Mouse (Mus musculus): ENCODE data around the gene Gm5617. TPM values are rescaled to one million over a fixed set of nuclear protein-coding genes. Genes with fewer than 3 reads are reported as not detected.
A peak's percentile ranks its signal among the peaks of the same experiment; 100 is the strongest.

Gm5617 gene
- polyA plus RNA-seq, 1 experiment from 2014 or later = 21.1 TPM

DNA sequence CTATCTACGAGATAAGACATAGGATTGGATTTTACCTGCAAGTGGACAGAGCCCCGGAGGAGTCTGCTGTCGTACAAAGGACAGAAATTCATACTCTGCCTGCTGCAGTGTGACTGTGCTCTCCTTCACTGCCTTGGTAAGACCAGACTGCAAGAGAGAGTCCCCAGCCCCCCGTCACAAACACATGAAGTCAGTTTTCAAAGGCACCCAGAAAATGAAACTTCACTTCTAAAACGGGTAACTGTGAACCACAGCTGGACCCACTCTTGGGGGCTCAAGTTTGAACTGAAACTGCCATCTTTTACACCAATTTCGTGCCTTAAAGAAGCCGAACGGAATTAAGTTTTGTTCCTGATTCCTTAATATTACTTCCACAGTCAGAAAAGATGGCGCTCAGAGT lies 20.9 kb upstream of the Gm5617 start:
- no peak overlapping the region for H3K4me3 ChIP-seq
- no peak for DNase-seq (ENCODE audit: low spot score)
- WGBS = 89% methylated on average over 9 of the region's 9 CpGs
- H3K9me3 ChIP-seq = no peaks in the 10 kb centered on the region
- no peaks in the 10 kb centered on the region for H3K4me1 ChIP-seq
- no peaks in the 10 kb centered on the region for H3K27me3 ChIP-seq (ENCODE audit: insufficient read depth, poor library complexity, severe bottlenecking)
- H3K36me3 ChIP-seq = peaks cover 59% of the 10 kb centered on the region
- H3K27ac ChIP-seq = no peak overlapping the region

DNA sequence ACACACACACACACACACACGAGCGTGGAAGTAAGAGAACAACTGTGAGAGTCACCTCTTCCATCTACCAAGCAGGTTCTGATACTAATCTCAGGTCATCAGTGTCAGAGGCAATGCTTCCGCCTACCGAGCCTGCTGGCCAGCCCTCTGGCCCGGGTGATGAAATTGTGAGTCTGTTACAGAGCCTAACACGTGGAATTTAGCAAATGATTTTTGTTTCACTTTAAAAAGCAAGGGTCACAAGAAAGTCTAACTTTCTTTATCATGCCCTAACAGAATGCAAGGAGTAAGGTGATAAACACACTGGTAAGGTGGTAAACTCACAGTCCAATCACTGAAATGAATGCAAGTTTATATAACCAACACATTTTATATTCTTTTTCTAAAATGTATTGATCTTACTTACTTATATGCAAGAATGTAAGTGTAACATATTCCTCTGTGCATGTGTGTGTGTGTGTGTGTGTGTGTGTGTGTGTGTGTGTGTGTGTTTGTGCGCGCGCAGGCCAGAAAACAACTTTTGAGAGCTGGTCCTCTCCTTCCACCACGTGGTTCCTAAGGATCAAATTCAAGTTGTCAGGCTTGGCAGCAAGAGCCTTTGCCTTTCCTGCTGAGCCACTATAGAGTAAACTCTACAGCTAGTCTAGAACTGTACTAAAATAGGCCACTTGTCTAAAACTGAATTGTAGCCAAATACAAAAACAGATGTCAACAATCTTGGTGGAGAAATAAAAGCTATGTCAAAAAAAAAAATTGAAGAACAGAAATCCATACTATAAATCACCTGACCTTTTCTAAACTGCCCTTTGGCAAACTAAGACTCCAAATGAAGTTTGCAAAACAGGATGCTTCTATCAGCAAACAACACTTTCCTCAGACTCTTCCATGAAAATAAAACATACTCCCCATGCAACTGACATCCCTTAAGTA lies 18.7 kb upstream of the Gm5617 start:
- Histone ChIP-seq H3K36me3 (peaks cover 48% of the 10 kb centered on the region), H3K27ac (no peak overlapping the region), H3K9me3 (no peaks in the 10 kb centered on the region), H3K4me3 (no peak overlapping the region), H3K27me3 (ENCODE audit: insufficient read depth, poor library complexity, severe bottlenecking) (no peaks in the 10 kb centered on the region), H3K4me1 (0 out of 2 replicates have a peak, but pooled peaks cover 4% of the 10 kb centered on the region)
- 88% methylated on average over 10 of the region's 10 CpGs for WGBS
- DNase-seq (ENCODE audit: low spot score) = no peak

DNA sequence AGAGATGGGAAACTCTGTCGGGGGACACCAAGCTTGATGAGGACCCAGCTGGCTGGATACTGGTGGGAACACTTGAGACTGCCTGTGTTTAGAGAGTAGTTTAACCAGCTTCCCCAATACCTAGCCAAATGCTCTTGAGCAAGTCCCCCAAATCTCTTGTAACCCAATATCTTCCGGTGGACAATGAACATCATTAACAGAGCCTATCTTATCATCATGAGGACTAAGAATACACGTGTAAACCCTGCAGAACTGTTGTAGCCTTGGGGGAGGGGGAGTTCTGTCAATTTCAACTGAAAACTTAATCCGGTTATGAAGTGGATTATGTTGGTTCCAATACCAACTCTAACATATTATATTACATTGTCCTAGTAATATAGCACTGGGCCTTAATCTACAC lies 16.4 kb upstream of the Gm5617 start:
- Histone ChIP-seq H3K9me3 (no peaks in the 10 kb centered on the region), H3K4me3 (no peak overlapping the region), H3K27me3 (ENCODE audit: insufficient read depth, poor library complexity, severe bottlenecking) (no peaks in the 10 kb centered on the region), H3K27ac (no peak overlapping the region), H3K4me1 (0 out of 2 replicates have a peak, but pooled peaks cover 4% of the 10 kb centered on the region), H3K36me3 (peaks cover 35% of the 10 kb centered on the region)
- no peak for DNase-seq (ENCODE audit: low spot score)
- WGBS = 78% methylated on average over 4 of the region's 4 CpGs

DNA sequence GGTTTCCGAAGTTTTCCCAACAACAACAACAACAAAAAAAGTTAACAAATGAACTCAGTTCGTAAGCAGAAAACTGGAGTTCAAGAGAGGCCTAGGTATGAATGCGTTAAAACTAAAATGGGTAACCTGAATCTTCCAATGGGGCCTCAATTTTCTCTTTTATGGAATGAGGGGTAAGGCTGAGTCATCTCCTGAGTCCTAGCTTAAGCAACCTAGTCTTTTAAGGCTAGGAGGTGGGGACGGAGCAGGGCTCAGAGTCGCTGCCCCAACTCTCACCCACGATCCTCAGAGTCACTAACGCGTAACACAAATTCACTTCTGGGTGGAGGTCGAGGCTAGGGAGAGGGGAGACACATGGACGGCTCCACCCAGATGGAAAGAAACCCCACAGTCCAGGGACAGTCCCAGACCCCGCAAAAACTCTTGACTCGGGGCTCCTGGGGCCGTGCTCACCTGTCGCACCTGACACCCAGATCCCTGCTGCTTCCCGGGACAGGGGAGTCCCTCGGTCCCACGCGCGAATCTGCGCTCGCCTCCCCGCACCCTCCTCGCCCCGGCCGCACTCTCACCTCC lies 15.3 kb upstream of the Gm5617 start:
- Histone ChIP-seq H3K27me3 (ENCODE audit: insufficient read depth, poor library complexity, severe bottlenecking) (no peaks in the 10 kb centered on the region), H3K27ac (peak overlapping the region; percentile 92), H3K9me3 (no peaks in the 10 kb centered on the region), H3K4me1 (0 out of 2 replicates have a peak, but pooled peaks cover 4% of the 10 kb centered on the region), H3K4me3 (peak overlapping the region; percentile 94), H3K36me3 (peaks cover 29% of the 10 kb centered on the region)
- 7% methylated on average over 25 of the region's 25 CpGs for WGBS
- DNase-seq (ENCODE audit: low spot score) = no peak

- H3K9me3 ChIP-seq = no peaks in the 10 kb centered on the region
- H3K4me3 ChIP-seq = peak within 1 kb of the TSS; percentile 94
- H3K27ac ChIP-seq = peak within 1 kb of the TSS; percentile 92
- DNase-seq (ENCODE audit: low spot score) = peak; percentile 98
- H3K36me3 ChIP-seq = peaks cover 27% of the 10 kb centered on the region
- H3K27me3 ChIP-seq (ENCODE audit: insufficient read depth, poor library complexity, severe bottlenecking) = no peaks in the 10 kb centered on the region
- under 1% methylated on average over 49 of the region's 49 CpGs for WGBS
- 0 out of 2 replicates have a peak, but pooled peaks cover 4% of the 10 kb centered on the region for H3K4me1 ChIP-seq
These were observed 14.6 kb upstream of the Gm5617 start, which contains the start of gene Rexo2 for GRCm38 (mm10) chr9:48480411-48481213. Rexo2 (minus strand) TSS chr9:48480623.

DNA sequence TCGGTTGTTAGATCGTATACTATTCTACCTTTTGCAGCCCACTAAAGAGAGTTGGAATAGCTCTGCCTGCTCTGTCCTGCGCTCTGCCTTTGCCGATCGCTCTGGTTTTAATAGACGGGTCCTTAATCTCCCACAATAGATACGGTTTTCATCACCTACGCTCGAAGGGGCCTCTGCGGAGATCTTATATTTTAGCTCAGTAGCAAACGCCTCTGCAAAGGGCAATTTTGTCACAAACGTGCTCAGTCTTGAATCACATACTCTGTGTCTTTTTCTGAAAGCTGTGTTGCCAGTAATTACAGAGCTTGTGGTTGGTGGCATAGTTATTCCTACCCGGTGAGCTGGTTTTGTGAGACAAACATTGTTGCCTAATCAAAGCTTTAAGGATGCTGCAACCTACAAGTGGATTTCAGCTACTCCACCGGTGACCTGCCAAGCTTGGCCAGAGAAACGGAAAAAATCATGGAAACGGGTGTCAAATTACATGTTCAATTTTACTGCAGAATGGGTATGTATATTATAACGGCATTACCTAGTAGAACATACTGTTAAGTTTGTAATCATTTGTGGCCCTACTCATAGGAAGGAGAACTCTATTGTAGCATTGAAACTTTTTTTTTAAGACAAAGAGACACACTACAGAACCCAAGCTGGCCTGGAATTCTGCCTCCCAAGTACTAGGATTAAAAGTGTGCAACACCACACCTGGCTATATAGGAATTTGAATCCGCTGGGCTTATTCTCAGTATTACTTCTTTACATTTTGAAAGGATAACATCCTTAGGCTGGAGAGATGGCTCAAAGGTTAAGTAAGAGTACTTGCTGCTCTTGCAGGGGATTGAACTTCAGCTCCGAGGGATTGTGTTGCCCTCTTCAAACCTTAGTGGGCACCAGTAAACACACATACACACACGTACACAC lies 13.8 kb upstream of the Gm5617 start:
- no peaks in the 10 kb centered on the region for H3K9me3 ChIP-seq
- WGBS = 31% methylated on average over 20 of the region's 20 CpGs
- 0 out of 2 replicates have a peak, but pooled peaks cover 4% of the 10 kb centered on the region for H3K4me1 ChIP-seq
- peak overlapping the region; percentile 67 for H3K27ac ChIP-seq
- peak overlapping the region; percentile 94 for H3K4me3 ChIP-seq
- H3K36me3 ChIP-seq = peaks cover 22% of the 10 kb centered on the region; the same call in 1 of the 2 replicates
- no peak for DNase-seq (ENCODE audit: low spot score)
- no peaks in the 10 kb centered on the region for H3K27me3 ChIP-seq (ENCODE audit: insufficient read depth, poor library complexity, severe bottlenecking)

DNA sequence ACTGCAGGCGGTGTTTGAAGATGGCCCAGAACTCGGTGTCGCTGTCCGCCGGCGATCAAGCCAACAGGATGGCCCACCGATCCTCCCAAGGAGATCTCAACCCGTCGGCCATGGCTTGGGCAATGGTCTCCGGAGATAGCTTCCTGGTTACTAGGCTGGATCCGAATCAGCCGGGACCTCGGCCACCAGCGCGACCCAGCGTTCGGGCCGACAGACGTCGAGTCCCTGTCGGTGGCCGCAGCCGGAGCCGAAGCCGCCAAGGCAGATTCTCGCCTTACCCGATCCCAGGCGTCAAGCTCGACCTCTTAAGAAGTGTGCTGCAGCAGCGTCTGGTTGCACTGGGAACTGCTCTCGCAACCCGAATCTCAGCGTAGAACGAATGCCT lies 298 bp downstream of the Gm5617 start:
- H3K4me3 ChIP-seq = peak overlapping the region; percentile 95
- H3K27ac ChIP-seq = peak overlapping the region; percentile 90
- no peaks in the 10 kb centered on the region for H3K9me3 ChIP-seq
- H3K4me1 ChIP-seq = peaks cover 17% of the 10 kb centered on the region; the same call in 1 of the 2 replicates
- no peak for DNase-seq (ENCODE audit: low spot score)
- whole genome bisulfite sequencing = 3% methylated on average over 34 of the region's 34 CpGs
- H3K36me3 ChIP-seq = peaks cover 30% of the 10 kb centered on the region
- H3K27me3 ChIP-seq (ENCODE audit: insufficient read depth, poor library complexity, severe bottlenecking) = no peaks in the 10 kb centered on the region

GRCm38 (mm10) chr9:48501192-48501591 lies 6.0 kb downstream of the Gm5617 start:
- WGBS = 81% methylated on average over 7 of the region's 7 CpGs
- Histone ChIP-seq H3K4me1 (peaks cover 1% of the 10 kb centered on the region; the same call in 1 of the 2 replicates), H3K27me3 (ENCODE audit: insufficient read depth, poor library complexity, severe bottlenecking) (no peaks in the 10 kb centered on the region), H3K36me3 (no peaks in the 10 kb centered on the region), H3K27ac (no peak overlapping the region), H3K4me3 (no peak overlapping the region), H3K9me3 (no peaks in the 10 kb centered on the region)
- DNase-seq (ENCODE audit: low spot score) = no peak

- WGBS = 57% methylated on average over 2 of the region's 2 CpGs
- Histone ChIP-seq H3K36me3 (no peaks in the 10 kb centered on the region), H3K4me1 (no peaks in the 10 kb centered on the region), H3K27ac (no peak overlapping the region), H3K9me3 (no peaks in the 10 kb centered on the region), H3K27me3 (ENCODE audit: insufficient read depth, poor library complexity, severe bottlenecking) (no peaks in the 10 kb centered on the region), H3K4me3 (no peak overlapping the region)
- no peak for DNase-seq (ENCODE audit: low spot score)
These were observed 7.8 kb downstream of the Gm5617 start for GRCm38 (mm10) chr9:48503001-48503400.

GRCm38 (mm10) chr9:48504741-48505365 lies 9.6 kb downstream of the Gm5617 start:
- 71% methylated on average over 8 of the region's 8 CpGs for WGBS
- DNase-seq (ENCODE audit: low spot score) = no peak

GRCm38 (mm10) chr9:48510134-48510533 lies 14.9 kb downstream of the Gm5617 start:
- H3K27ac ChIP-seq = no peak overlapping the region
- H3K27me3 ChIP-seq (ENCODE audit: insufficient read depth, poor library complexity, severe bottlenecking) = 0 out of 2 replicates have a peak, but pooled peaks cover 3% of the 10 kb centered on the region
- no peaks in the 10 kb centered on the region for H3K9me3 ChIP-seq
- DNase-seq (ENCODE audit: low spot score) = no peak
- H3K36me3 ChIP-seq = no peaks in the 10 kb centered on the region
- 86% methylated on average over 5 of the region's 5 CpGs for WGBS
- no peaks in the 10 kb centered on the region for H3K4me1 ChIP-seq
- no peak overlapping the region for H3K4me3 ChIP-seq

More at GRCm38 (mm10) chr9:48504741-48505365, 9.6 kb downstream of the Gm5617 start:
- Histone ChIP-seq H3K4me1 (no peaks in the 10 kb centered on the region), H3K4me3 (no peak overlapping the region), H3K9me3 (no peaks in the 10 kb centered on the region), H3K36me3 (no peaks in the 10 kb centered on the region), H3K27ac (no peak overlapping the region), H3K27me3 (ENCODE audit: insufficient read depth, poor library complexity, severe bottlenecking) (0 out of 2 replicates have a peak, but pooled peaks cover 3% of the 10 kb centered on the region)

Data from heart, embryonic 10.5 days (tissue).